Mouse (Mus musculus): ENCODE measurements at regions not wholly inside any gene's neighbourhood (a gene's known extent, or its start where the extent isn't known, plus 50 kb on each side); places are given as distances from the start of the nearest gene placed in this dataset.

GRCm38 (mm10) chr6:118259881-118260280 lies 62.4 kb upstream of the Ret start:
- Histone ChIP-seq H3K36me3 (replicated peaks) (no peaks in the 10 kb centered on the region), H3K4me1 (peaks cover 13% of the 10 kb centered on the region), H3K4me3 (no peak overlapping the region), H3K9me3 (no peaks in the 10 kb centered on the region), H3K27me3 (ENCODE audit: poor library complexity, severe bottlenecking) (peaks cover 22% of the 10 kb centered on the region; the same call in 1 of the 2 replicates), H3K27ac (no peak overlapping the region)
- DNase-seq (ENCODE audit: extremely low spot score, low spot score), result no peak
- WGBS, result 84% methylated on average over 5 of the region's 5 CpGs

GRCm38 (mm10) chr6:118254871-118255270 lies 57.4 kb upstream of the Ret start:
- Histone ChIP-seq H3K27ac (no peak overlapping the region), H3K4me1 (no peaks in the 10 kb centered on the region), H3K4me3 (no peak overlapping the region), H3K9me3 (no peaks in the 10 kb centered on the region), H3K27me3 (ENCODE audit: poor library complexity, severe bottlenecking) (no peaks in the 10 kb centered on the region), H3K36me3 (replicated peaks) (no peaks in the 10 kb centered on the region)
- WGBS, result 86% methylated on average over 5 of the region's 5 CpGs
- DNase-seq (ENCODE audit: extremely low spot score, low spot score), result no peak

- no peak for DNase-seq (ENCODE audit: extremely low spot score, low spot score)
- Histone ChIP-seq H3K36me3 (replicated peaks) (no peaks in the 10 kb centered on the region), H3K27me3 (ENCODE audit: poor library complexity, severe bottlenecking) (no peaks in the 10 kb centered on the region), H3K9me3 (no peaks in the 10 kb centered on the region), H3K27ac (no peak overlapping the region), H3K4me3 (no peak overlapping the region), H3K4me1 (no peaks in the 10 kb centered on the region)
- WGBS, result 82% methylated on average over 2 of the region's 2 CpGs
Measured at GRCm38 (mm10) chr6:118252711-118253110, 55.2 kb upstream of the Ret start.

GRCm38 (mm10) chr6:118251131-118251530 lies 53.6 kb upstream of the Ret start:
- WGBS, result 64% methylated on average over 1 of the region's 1 CpGs
- no peaks in the 10 kb centered on the region for H3K4me1 ChIP-seq
- H3K36me3 ChIP-seq (replicated peaks), result no peaks in the 10 kb centered on the region
- H3K4me3 ChIP-seq, result no peak overlapping the region
- H3K27me3 ChIP-seq (ENCODE audit: poor library complexity, severe bottlenecking), result no peaks in the 10 kb centered on the region
- no peaks in the 10 kb centered on the region for H3K9me3 ChIP-seq
- H3K27ac ChIP-seq, result no peak overlapping the region
- DNase-seq (ENCODE audit: extremely low spot score, low spot score), result no peak

GRCm38 (mm10) chr6:118250006-118250405 lies 52.5 kb upstream of the Ret start:
- no peaks in the 10 kb centered on the region for H3K9me3 ChIP-seq
- WGBS, result 88% methylated on average over 6 of the region's 6 CpGs
- H3K27me3 ChIP-seq (ENCODE audit: poor library complexity, severe bottlenecking), result no peaks in the 10 kb centered on the region
- H3K4me1 ChIP-seq, result no peaks in the 10 kb centered on the region
- no peak overlapping the region for H3K27ac ChIP-seq
- no peaks in the 10 kb centered on the region for H3K36me3 ChIP-seq (replicated peaks)
- H3K4me3 ChIP-seq, result no peak overlapping the region
- DNase-seq (ENCODE audit: extremely low spot score, low spot score), result no peak

Measured in forebrain, embryonic 10.5 days (tissue).